Mouse (Mus musculus) layer of hippocampus, adult 2 months (tissue): ENCODE measurements at regions not wholly inside any gene's neighbourhood (a gene's known extent, or its start where the extent isn't known, plus 50 kb on each side); places are given as distances from the start of the nearest gene placed in this dataset.

Experiments used
- DNase-seq, 2 experiments: peaks; one replicate each; pipeline ENCODE4 v3.0.0; 2022; ENCODE audit warnings: low spot score in 2 of 2
- H3K27ac ChIP-seq: fragments of 200-600 bp; 2 replicates; pipeline ENCODE4 v1.8.1; 2022
- H3K4me3 ChIP-seq: fragments of 200-600 bp; 2 replicates; pipeline ENCODE4 v1.8.1; 2022; ENCODE audit warnings: mild to moderate bottlenecking
- CTCF ChIP-seq: fragments of 200-600 bp; conservative IDR thresholded peaks from 2 replicates; pipeline ENCODE4 v1.8.1; 2022; ENCODE audit warnings: antibody characterized with exemption, mild to moderate bottlenecking, moderate library complexity

GRCm38 (mm10) chr12:47129821-47130220 lies 311.1 kb upstream of the Nova1 start:
- Histone ChIP-seq H3K27ac (no peak overlapping the region), H3K4me3 (no peak overlapping the region)
- no peak for DNase-seq
- no peak for TF ChIP-seq CTCF

- TF ChIP-seq CTCF = no peak
- DNase-seq = no peak
- no peak overlapping the region for H3K27ac ChIP-seq
- H3K4me3 ChIP-seq = no peak overlapping the region
Measured at GRCm38 (mm10) chr12:47128596-47128995, 309.9 kb upstream of the Nova1 start.

- no peak overlapping the region for H3K4me3 ChIP-seq
Measured at GRCm38 (mm10) chr12:47121426-47121825, 302.7 kb upstream of the Nova1 start.

DNA sequence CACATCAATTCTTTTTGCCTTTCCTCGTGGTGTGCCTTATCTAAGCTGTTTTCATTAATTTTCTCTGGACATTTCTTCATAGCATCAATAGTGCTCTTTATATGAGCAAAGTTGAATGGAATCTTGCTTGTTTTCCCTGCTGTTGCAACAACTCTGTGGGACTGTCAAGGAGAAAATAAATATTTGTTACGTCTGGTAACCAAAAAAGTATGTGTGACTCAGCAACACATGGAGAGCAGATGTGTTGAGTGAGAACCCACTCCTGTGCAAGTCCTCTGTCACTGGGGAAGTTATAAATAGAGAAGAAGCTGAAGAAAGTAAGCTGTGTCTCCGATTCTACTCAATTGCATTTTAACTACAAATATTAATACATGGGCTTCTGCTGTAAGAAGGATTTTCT lies 298.8 kb upstream of the Nova1 start:
- H3K27ac ChIP-seq = no peak overlapping the region
- no peak overlapping the region for H3K4me3 ChIP-seq
- no peak for TF ChIP-seq CTCF
- DNase-seq = no peak

More at GRCm38 (mm10) chr12:47121426-47121825, 302.7 kb upstream of the Nova1 start:
- no peak for DNase-seq
- TF ChIP-seq CTCF = no peak
- H3K27ac ChIP-seq = no peak overlapping the region

- H3K27ac ChIP-seq = no peak overlapping the region
- TF ChIP-seq CTCF = no peak
- no peak overlapping the region for H3K4me3 ChIP-seq
- no peak for DNase-seq
Measured at GRCm38 (mm10) chr12:47089234-47089633, 270.5 kb upstream of the Nova1 start.

- Histone ChIP-seq H3K4me3 (no peak overlapping the region), H3K27ac (no peak overlapping the region)
- no peak for DNase-seq
- no peak for TF ChIP-seq CTCF
Measured at GRCm38 (mm10) chr12:47074961-47075360, 256.2 kb upstream of the Nova1 start.

GRCm38 (mm10) chr12:47052474-47052873 lies 233.7 kb upstream of the Nova1 start:
- Histone ChIP-seq H3K4me3 (no peak overlapping the region), H3K27ac (no peak overlapping the region)
- no peak for DNase-seq
- no peak for TF ChIP-seq CTCF

- no peak for DNase-seq
- TF ChIP-seq CTCF = no peak
- H3K27ac ChIP-seq = peak overlapping the region; percentile 25; the same call in 1 of the 2 replicates
- no peak overlapping the region for H3K4me3 ChIP-seq
Measured at GRCm38 (mm10) chr12:47020810-47021348, 202.2 kb upstream of the Nova1 start.

DNA sequence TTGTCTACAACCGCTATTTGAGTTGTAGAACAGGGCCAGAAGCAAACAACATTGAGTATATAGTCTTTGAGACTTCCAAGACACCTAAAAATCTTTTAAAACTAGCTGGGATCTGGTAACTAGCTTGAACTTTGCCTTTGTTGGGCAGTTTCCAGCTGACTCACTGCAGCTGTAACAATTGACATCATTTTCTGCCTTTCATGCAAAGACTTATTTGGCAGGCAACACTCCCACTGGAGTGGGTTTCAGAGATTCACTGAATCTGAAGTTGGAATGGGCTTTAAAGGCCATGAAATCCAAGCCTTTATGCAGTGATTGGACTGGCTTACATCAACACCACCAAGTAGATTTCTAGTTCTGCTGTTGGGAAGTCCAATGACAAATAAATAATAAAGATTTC lies 173.6 kb upstream of the Nova1 start:
- Histone ChIP-seq H3K4me3 (no peak overlapping the region), H3K27ac (no peak overlapping the region)
- DNase-seq = no peak
- TF ChIP-seq CTCF = no peak

GRCm38 (mm10) chr12:46988972-46989371 lies 170.2 kb upstream of the Nova1 start:
- H3K4me3 ChIP-seq = no peak overlapping the region
- no peak overlapping the region for H3K27ac ChIP-seq
- DNase-seq = no peak
- TF ChIP-seq CTCF = no peak

GRCm38 (mm10) chr12:46950223-46950779 lies 131.6 kb upstream of the Nova1 start:
- Histone ChIP-seq H3K27ac (no peak overlapping the region), H3K4me3 (no peak overlapping the region)
- no peak for TF ChIP-seq CTCF
- DNase-seq = no peak

DNA sequence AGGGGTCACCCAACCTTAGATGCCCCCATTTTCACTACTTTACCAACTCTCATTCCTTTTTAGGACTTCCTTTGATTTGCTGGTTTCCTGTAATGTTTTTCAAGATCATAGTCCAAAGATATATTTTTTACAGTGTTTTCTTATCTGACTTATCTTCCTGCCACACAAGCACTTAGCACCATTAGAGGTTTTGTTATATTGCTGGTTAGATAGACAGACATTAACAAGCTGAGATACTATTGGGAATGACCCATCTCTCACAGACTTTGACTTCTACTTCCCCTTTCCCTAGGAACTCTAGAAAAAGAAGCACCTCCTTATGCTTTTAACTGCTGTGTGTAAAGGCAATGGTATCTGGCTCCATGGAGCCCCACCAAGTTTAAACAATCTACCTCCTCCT lies 127.0 kb upstream of the Nova1 start:
- no peak for TF ChIP-seq CTCF
- Histone ChIP-seq H3K4me3 (no peak overlapping the region), H3K27ac (no peak overlapping the region)
- DNase-seq = no peak

DNA sequence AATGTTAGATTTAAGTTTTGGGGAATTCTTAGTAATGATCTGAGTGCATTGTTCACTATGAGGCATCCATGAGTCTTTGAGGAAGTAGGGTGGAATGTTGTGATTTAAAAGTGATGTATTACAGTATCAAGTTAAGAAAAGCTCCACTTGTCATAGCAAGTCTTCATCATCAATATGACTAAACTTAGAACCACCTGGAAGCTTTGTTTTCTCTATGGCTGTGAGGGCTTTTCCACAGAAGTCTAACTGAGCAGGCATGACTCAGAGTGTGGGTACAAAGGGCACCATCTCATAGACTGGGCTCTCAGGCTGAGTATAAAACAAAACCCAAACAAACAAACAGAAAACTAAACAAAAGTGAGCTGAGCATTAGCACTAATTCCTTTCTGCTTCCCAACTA lies 112.4 kb upstream of the Nova1 start:
- H3K4me3 ChIP-seq = no peak overlapping the region
- no peak overlapping the region for H3K27ac ChIP-seq
- no peak for TF ChIP-seq CTCF
- DNase-seq = no peak

- Histone ChIP-seq H3K4me3 (no peak overlapping the region), H3K27ac (no peak overlapping the region)
- DNase-seq = no peak
- no peak for TF ChIP-seq CTCF
Measured at GRCm38 (mm10) chr12:46917286-46917685, 98.6 kb upstream of the Nova1 start.
